Mouse (Mus musculus) hindbrain, embryonic 14.5 days (tissue): ENCODE results near the gene Xylt1. TPM values are rescaled to one million over a fixed set of nuclear protein-coding genes. Genes with fewer than 3 reads are reported as not detected.

Experiments
- ATAC-seq: fragments of 200-750 bp; cut with Nextera tagmentation; 2 replicates; pipeline ENCODE4 v1.8.0; 2017; ENCODE audit warnings: moderate number of reproducible peaks, mild to moderate bottlenecking, moderate TSS enrichment, moderate library complexity; ENCODE audit not compliant: low FRiP score
- DNase-seq: peaks from one replicate; pipeline ENCODE4 v3.0.0-alpha.2; 2015; ENCODE audit warnings: low spot score
- H3K27ac ChIP-seq: fragments of 300-500 bp; sonication (generic); 2 replicates; pipeline ENCODE4 v1.5.1; 2014; ENCODE audit warnings: mild to moderate bottlenecking, moderate library complexity
- H3K27me3 ChIP-seq: fragments of 300-500 bp; sonication (generic); 2 replicates; pipeline ENCODE4 v1.6.1; 2014; ENCODE audit warnings: mild to moderate bottlenecking, low read length, mixed read lengths; ENCODE audit not compliant: control insufficient read depth, insufficient read depth
- H3K36me3 ChIP-seq: fragments of 300-500 bp; sonication (generic); replicated peaks from 2 replicates; pipeline ENCODE4 v1.6.1; 2014; ENCODE audit not compliant: control insufficient read depth, insufficient read depth
- H3K4me1 ChIP-seq: fragments of 300-500 bp; sonication (generic); replicated peaks from 2 replicates; pipeline ENCODE4 v1.6.1; 2014; ENCODE audit warnings: antibody characterized with exemption, low read length, mixed read lengths; ENCODE audit not compliant: control insufficient read depth, insufficient read depth
- H3K4me2 ChIP-seq: fragments of 300-500 bp; sonication (generic); replicated peaks from 2 replicates; pipeline ENCODE4 v1.6.1; 2014; ENCODE audit warnings: mild to moderate bottlenecking, moderate library complexity
- H3K4me3 ChIP-seq: fragments of 300-500 bp; sonication (generic); replicated peaks from 2 replicates; pipeline ENCODE4 v1.5.1; 2014; ENCODE audit warnings: mild to moderate bottlenecking, low read length
- H3K9ac ChIP-seq: fragments of 300-500 bp; sonication (generic); 2 replicates; pipeline ENCODE4 v1.6.1; 2014
- H3K9me3 ChIP-seq: fragments of 300-500 bp; sonication (generic); 2 replicates; pipeline ENCODE4 v1.6.1; 2016; ENCODE audit warnings: low read length; ENCODE audit not compliant: control insufficient read depth
- whole genome bisulfite sequencing: fragments of 180-500 bp; shearing (Covaris S2); extraction: QIAGEN DNeasy Blood & Tissue Kit; methylation state at CpG from one replicate; pipeline ENCODE4 v1.1.7; 2014; 5-methylcytosine and 5-hydroxymethylcytosine counted together
- polyA plus RNA-seq: library from polyadenylated mRNA; unstranded; fragments of >200 nt; fragmentation: Nextera tagmentation; extraction: Ambion mirVana; gene quantifications from 2 replicates; pipeline ENCODE4 v1.2.1, GENCODE M21; 2014

Xylt1 gene
- polyA plus RNA-seq, 1 experiment from 2014 or later: 4.3 TPM

- Histone ChIP-seq H3K36me3 (no peaks in the 10 kb centered on the region), H3K9ac (no peak overlapping the region), H3K9me3 (no peaks in the 10 kb centered on the region), H3K4me3 (no peak overlapping the region), H3K27ac (no peak overlapping the region), H3K4me2 (no peak overlapping the region), H3K4me1 (no peaks in the 10 kb centered on the region), H3K27me3 (no peaks in the 10 kb centered on the region)
- 58% methylated on average over 10 of the region's 10 CpGs for WGBS
- ATAC-seq: no peak
- DNase-seq: no peak
These were observed 329.3 kb downstream of the Xylt1 start for GRCm38 (mm10) chr7:117709901-117710607.

- DNase-seq: no peak
- no peak overlapping the region for H3K9ac ChIP-seq
These were observed 336.2 kb downstream of the Xylt1 start for GRCm38 (mm10) chr7:117716876-117717408.

GRCm38 (mm10) chr7:117720426-117720825, 339.6 kb downstream of the Xylt1 start:
- no peak overlapping the region for H3K4me3 ChIP-seq
- H3K27me3 ChIP-seq: no peaks in the 10 kb centered on the region
- no peaks in the 10 kb centered on the region for H3K4me1 ChIP-seq
- WGBS: 65% methylated on average over 6 of the region's 6 CpGs
- H3K9ac ChIP-seq: no peak overlapping the region
- DNase-seq (no peak), ATAC-seq (no peak)
- no peak overlapping the region for H3K27ac ChIP-seq
- no peaks in the 10 kb centered on the region for H3K36me3 ChIP-seq
- H3K9me3 ChIP-seq: no peaks in the 10 kb centered on the region
- H3K4me2 ChIP-seq: no peak overlapping the region

More at GRCm38 (mm10) chr7:117716876-117717408, 336.2 kb downstream of the Xylt1 start:
- WGBS: 90% methylated on average over 5 of the region's 5 CpGs
- Histone ChIP-seq H3K27me3 (no peaks in the 10 kb centered on the region), H3K9me3 (no peaks in the 10 kb centered on the region), H3K4me3 (no peak overlapping the region), H3K4me2 (no peak overlapping the region), H3K27ac (no peak overlapping the region), H3K36me3 (no peaks in the 10 kb centered on the region), H3K4me1 (no peaks in the 10 kb centered on the region)
- no peak for ATAC-seq
